Mouse (Mus musculus): ENCODE results near the gene Hpcal1.

DNA sequence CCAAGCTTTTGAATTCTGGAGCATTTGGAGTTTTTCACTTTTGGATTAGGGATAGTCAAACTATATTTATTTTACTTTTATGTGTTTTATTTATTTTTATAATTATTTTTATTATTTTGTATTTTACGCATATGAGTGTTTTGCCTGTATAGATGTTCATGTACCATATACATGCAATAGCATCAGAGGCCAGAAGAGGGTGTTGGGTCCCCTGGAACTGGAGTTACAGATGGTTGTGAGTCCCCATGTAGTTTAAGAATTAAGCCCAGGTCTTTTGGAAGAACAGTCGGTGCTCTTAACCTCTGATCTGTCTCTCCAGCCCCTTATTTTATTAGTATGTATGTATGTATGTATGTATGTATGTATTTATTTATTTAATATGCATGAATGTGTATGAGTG is 12.9 kb upstream of the Hpcal1 start:
- TF ChIP-seq CTCF (IDR thresholded peaks at IDR 0.05; ENCODE audit: extremely low read depth, insufficient read length, insufficient replicate concordance, low read depth, low read length): no peak
- TF ChIP-seq POLR2A (IDR thresholded peaks at IDR 0.05; ENCODE audit: low read depth, low read length): no peak
